Mouse (Mus musculus) heart, adult 11 months (tissue): ENCODE measurements at regions not wholly inside any gene's neighbourhood (a gene's known extent, or its start where the extent isn't known, plus 50 kb on each side); places are given as distances from the start of the nearest gene placed in this dataset.
A peak's percentile ranks its signal among the peaks of the same experiment; 100 is the strongest.
"Not testable (repeated sequence)": the region's sequence is repeated elsewhere in the genome, so short reads cannot be mapped to it uniquely, and the experiment has no call there.

ENCODE experiments used
- DNase-seq: peaks from one replicate; pipeline ENCODE4 v3.0.0; 2022

- DNase-seq, result no peak
Measured at GRCm38 (mm10) chr10:15886150-15886549, 1168.1 kb upstream of the Gje1 start.

GRCm38 (mm10) chr10:15868063-15868462 is 1150.0 kb upstream of the Gje1 start:
- DNase-seq, result no peak

GRCm38 (mm10) chr10:15866931-15867330 is 1148.9 kb upstream of the Gje1 start:
- no peak for DNase-seq

- no peak for DNase-seq
Measured at GRCm38 (mm10) chr10:15841381-15841780, 1123.4 kb upstream of the Gje1 start.

- no peak for DNase-seq
Measured at GRCm38 (mm10) chr10:15832338-15832737, 1114.3 kb upstream of the Gje1 start.

- no peak for DNase-seq
Measured at GRCm38 (mm10) chr10:15825457-15825856, 1107.4 kb upstream of the Gje1 start.

GRCm38 (mm10) chr10:15807271-15807670 is 1089.3 kb upstream of the Gje1 start:
- no peak for DNase-seq

- DNase-seq, result no peak
Measured at GRCm38 (mm10) chr10:15805791-15806190, 1087.8 kb upstream of the Gje1 start.

- DNase-seq, result not testable (repeated sequence)
Measured at GRCm38 (mm10) chr10:15793185-15793584, 1075.2 kb upstream of the Gje1 start.

GRCm38 (mm10) chr10:15791473-15792269 is 1073.7 kb upstream of the Gje1 start:
- peak; percentile 39 for DNase-seq

- DNase-seq, result peak; percentile 71
Measured at GRCm38 (mm10) chr10:15759983-15760723, 1042.1 kb upstream of the Gje1 start.

- no peak for DNase-seq
Measured at GRCm38 (mm10) chr10:15759576-15759975, 1041.6 kb upstream of the Gje1 start.

GRCm38 (mm10) chr10:15757503-15757902 is 1039.5 kb upstream of the Gje1 start:
- DNase-seq, result no peak

- DNase-seq, result no peak
Measured at GRCm38 (mm10) chr10:15746866-15747265, 1028.9 kb upstream of the Gje1 start.

- DNase-seq, result no peak
Measured at GRCm38 (mm10) chr10:15738630-15739029, 1020.6 kb upstream of the Gje1 start.

- DNase-seq, result no peak
Measured at GRCm38 (mm10) chr10:15731318-15731717, 1013.3 kb upstream of the Gje1 start.

GRCm38 (mm10) chr10:15697946-15698345 is 979.9 kb upstream of the Gje1 start:
- DNase-seq, result peak; percentile 69

GRCm38 (mm10) chr10:15697050-15697449 is 979.0 kb upstream of the Gje1 start:
- DNase-seq, result peak; percentile 41

GRCm38 (mm10) chr10:15671638-15672037 is 953.6 kb upstream of the Gje1 start:
- DNase-seq, result not testable (repeated sequence)
